25 mouse cellular contexts compared by ENCODE assay signal in genomic region chr4:71307176-71307612, GRCm38 (mm10).
DNase-seq lines count a peak whose midpoint lies in the region; ATAC-seq and TF ChIP-seq lines count a peak whose summit lies in the region.
"Had no signal": no experiment of that assay in that cellular context is flagged by ENCODE, and none has a peak within 500 bp of the region (broad histone marks: within the 10 kb centered on the region; RNA-seq: fewer than 3 reads in every experiment).

No protein-coding gene starts in this region.

- no peak for TF ChIP-seq CTCF in lung, postnatal 0 days (IDR thresholded peaks at IDR 0.05)

- DNase-seq in hindbrain, embryonic 10.5 days (ENCODE audit: low spot score): peak; percentile 5
- DNase-seq in lung, postnatal 0 days (ENCODE audit: low spot score): no peak
- DNase-seq in lung, postnatal 36 days: no peak
- peak; percentile 21 for DNase-seq in forelimb bud, embryonic 11.5 days (ENCODE audit: low read depth, low spot score)
- DNase-seq in right cerebral cortex, adult 18-20 months: no peak
- DNase-seq: cerebellum, adult 8-10 months; gastrocnemius, postnatal 10 days; kidney, adult 9 months; kidney, postnatal 36 days; layer of hippocampus, postnatal 36 days; retina, postnatal 1 day had no signal

- H3K9me3 ChIP-seq in hindbrain, embryonic 10.5 days: no peaks in the 10 kb centered on the region
- H3K9me3 ChIP-seq in hindbrain, embryonic 12.5 days (replicated peaks): no peaks in the 10 kb centered on the region
- no peaks in the 10 kb centered on the region for H3K9me3 ChIP-seq in lung, postnatal 0 days (ENCODE audit: low read length)
- H3K9me3 ChIP-seq: embryonic facial prominence, embryonic 13.5 days; heart, embryonic 12.5 days; limb, embryonic 15.5 days; midbrain, embryonic 10.5 days; neural tube, embryonic 13.5 days had no signal

- no peak overlapping the region for H3K9ac ChIP-seq in hindbrain, embryonic 12.5 days
- no peak overlapping the region for H3K9ac ChIP-seq in lung, postnatal 0 days (replicated peaks; ENCODE audit: low read depth)
- H3K9ac ChIP-seq: embryonic facial prominence, embryonic 13.5 days; heart, embryonic 12.5 days; limb, embryonic 15.5 days; liver, embryonic 14.5 days; neural tube, embryonic 13.5 days had no signal

- 71% methylated on average over 6 of the region's 6 CpGs for WGBS in hindbrain, embryonic 10.5 days
- 70% methylated on average over 6 of the region's 6 CpGs for WGBS in hindbrain, embryonic 12.5 days
- 39% methylated on average over 6 of the region's 6 CpGs for WGBS in lung, postnatal 0 days

- no peaks in the 10 kb centered on the region for H3K36me3 ChIP-seq in hindbrain, embryonic 10.5 days
- no peaks in the 10 kb centered on the region for H3K36me3 ChIP-seq in hindbrain, embryonic 12.5 days
- H3K36me3 ChIP-seq in lung, postnatal 0 days (ENCODE audit: insufficient read depth, low read length): no peaks in the 10 kb centered on the region
- H3K36me3 ChIP-seq: embryonic facial prominence, embryonic 13.5 days; G1E; heart, embryonic 12.5 days; limb, embryonic 15.5 days; midbrain, embryonic 10.5 days; neural tube, embryonic 13.5 days had no signal

- TF ChIP-seq EP300 in lung, postnatal 0 days (IDR thresholded peaks at IDR 0.05): no peak

- H3K4me2 ChIP-seq in hindbrain, embryonic 12.5 days (replicated peaks): no peak overlapping the region
- H3K4me2 ChIP-seq in lung, postnatal 0 days (replicated peaks; ENCODE audit: low read depth, low read length): 0 out of 2 replicates have a peak overlapping the region, but pooled peaks have one; percentile 15
- H3K4me2 ChIP-seq: embryonic facial prominence, embryonic 13.5 days; heart, embryonic 12.5 days; limb, embryonic 15.5 days; neural tube, embryonic 13.5 days had no signal

- ATAC-seq in hindbrain, embryonic 12.5 days (ENCODE audit: low FRiP score): no peak
- no peak for ATAC-seq in lung, postnatal 0 days
- ATAC-seq in cerebellum, adult (ENCODE audit: insufficient number of reproducible peaks, low FRiP score, low TSS enrichment): no peak
- ATAC-seq: forebrain, embryonic 14.5 days; midbrain, embryonic 16.5 days; Patski had no signal

- H3K27ac ChIP-seq in hindbrain, embryonic 10.5 days: no peak overlapping the region
- no peak overlapping the region for H3K27ac ChIP-seq in hindbrain, embryonic 12.5 days
- no peak overlapping the region for H3K27ac ChIP-seq in lung, postnatal 0 days (ENCODE audit: low read length)
- H3K27ac ChIP-seq: embryonic facial prominence, embryonic 13.5 days; limb, embryonic 15.5 days; liver, embryonic 14.5 days; midbrain, embryonic 10.5 days; neural tube, embryonic 13.5 days had no signal

- no peak overlapping the region for H3K4me3 ChIP-seq in hindbrain, embryonic 10.5 days
- no peak overlapping the region for H3K4me3 ChIP-seq in hindbrain, embryonic 12.5 days
- no peak overlapping the region for H3K4me3 ChIP-seq in lung, postnatal 0 days (ENCODE audit: low read depth, low read length)
- H3K4me3 ChIP-seq: embryonic facial prominence, embryonic 13.5 days; heart, embryonic 12.5 days; limb, embryonic 15.5 days; midbrain, embryonic 10.5 days; myocyte; neural tube, embryonic 13.5 days had no signal

- H3K4me1 ChIP-seq in hindbrain, embryonic 10.5 days (replicated peaks): no peaks in the 10 kb centered on the region
- no peaks in the 10 kb centered on the region for H3K4me1 ChIP-seq in hindbrain, embryonic 12.5 days
- H3K4me1 ChIP-seq in lung, postnatal 0 days (ENCODE audit: insufficient read depth, low read depth, low read length): no peaks in the 10 kb centered on the region
- H3K4me1 ChIP-seq: heart, embryonic 12.5 days; midbrain, embryonic 10.5 days; neural tube, embryonic 13.5 days had no signal

- no peaks in the 10 kb centered on the region for H3K27me3 ChIP-seq in hindbrain, embryonic 10.5 days (ENCODE audit: insufficient read depth, poor library complexity, severe bottlenecking)
- H3K27me3 ChIP-seq in hindbrain, embryonic 12.5 days: no peaks in the 10 kb centered on the region
- H3K27me3 ChIP-seq in lung, postnatal 0 days (replicated peaks; ENCODE audit: insufficient read depth, low read length): no peaks in the 10 kb centered on the region
- H3K27me3 ChIP-seq: CH12.LX; embryonic facial prominence, embryonic 13.5 days; heart, embryonic 12.5 days; limb, embryonic 15.5 days; neural tube, embryonic 13.5 days; Patski had no signal

Comparison
In these comparisons a context has a peak if more than half of its experiments do, and no peak if none do; other contexts are left out.
1. DNase-seq: peak in hindbrain, embryonic 10.5 days (single experiment) and forelimb bud, embryonic 11.5 days (single experiment); none in lung, postnatal 0 days (single experiment), lung, postnatal 36 days (single experiment) and right cerebral cortex, adult 18-20 months (single experiment).